Mouse (Mus musculus) myocyte (in vitro differentiated cells): ENCODE data around the gene Lrrc3b. TPM values are rescaled to one million over a fixed set of nuclear protein-coding genes. Genes with fewer than 3 reads are reported as not detected.

Experiments used
- H3K27me3 ChIP-seq: one replicate; pipeline ENCODE4 v1.6.1; 2011; ENCODE audit not compliant: control insufficient read depth, insufficient read depth, insufficient read length
- H3K36me3 ChIP-seq: one replicate; pipeline ENCODE4 v1.6.1; 2011; ENCODE audit not compliant: control insufficient read depth, insufficient read depth
- H3K4me2 ChIP-seq: one replicate; pipeline ENCODE4 v1.6.1; 2011; ENCODE audit warnings: low read depth, control low read depth
- H3K4me3 ChIP-seq: one replicate; pipeline ENCODE4 v1.5.1; 2011; ENCODE audit warnings: mild to moderate bottlenecking, control low read depth, moderate library complexity
- H3K79me2 ChIP-seq: one replicate; pipeline ENCODE4 v1.6.1; 2011; ENCODE audit not compliant: control insufficient read depth, insufficient read depth
- H3ac ChIP-seq: one replicate; pipeline ENCODE4 v1.6.1; 2011; ENCODE audit not compliant: control insufficient read depth, insufficient read length
- CEBPB ChIP-seq: IDR thresholded peaks from 2 replicates; pipeline ENCODE4 v1.6.1; 2011; ENCODE audit warnings: mild to moderate bottlenecking, moderate library complexity; ENCODE audit not compliant: poor library complexity, insufficient read depth, severe bottlenecking
- E2F4 ChIP-seq: IDR thresholded peaks from one replicate; pipeline ENCODE4 v1.6.1; 2011; ENCODE audit warnings: mild to moderate bottlenecking, control low read depth, moderate library complexity; ENCODE audit not compliant: insufficient read depth
- MAX ChIP-seq: IDR thresholded peaks from one replicate; pipeline ENCODE4 v1.6.1; 2011; ENCODE audit warnings: low read depth, mild to moderate bottlenecking, control low read depth
- MYOD1 ChIP-seq, 3 experiments: IDR thresholded peaks; one replicate each; pipeline ENCODE4 v1.6.1; 2011; ENCODE audit warnings: control low read depth in 2 of 3, low read depth in 2 of 3, mild to moderate bottlenecking in 2 of 3, moderate library complexity in 1 of 3; ENCODE audit not compliant: insufficient read length in 2 of 3, control insufficient read depth in 1 of 3
- MYOG ChIP-seq, 3 experiments: IDR thresholded peaks; one replicate each; pipeline ENCODE4 v1.6.1; 2011; ENCODE audit warnings: control low read depth in 2 of 3, low read depth in 2 of 3, mild to moderate bottlenecking in 2 of 3; ENCODE audit not compliant: insufficient read length in 2 of 3, control insufficient read depth in 1 of 3, insufficient read depth in 1 of 3
- POLR2A ChIP-seq: IDR thresholded peaks from one replicate; pipeline ENCODE4 v1.6.1; 2011; ENCODE audit warnings: low read depth, mild to moderate bottlenecking, control low read depth, moderate library complexity; ENCODE audit not compliant: insufficient read length
- POLR2AphosphoS2 ChIP-seq: IDR thresholded peaks from one replicate; pipeline ENCODE4 v1.6.1; 2011; ENCODE audit warnings: low read depth, control low read depth; ENCODE audit not compliant: insufficient read length
- REST ChIP-seq: IDR thresholded peaks from one replicate; pipeline ENCODE4 v1.6.1; 2011; ENCODE audit warnings: mild to moderate bottlenecking, control low read depth, moderate library complexity; ENCODE audit not compliant: insufficient read depth, insufficient read length
- SRF ChIP-seq: IDR thresholded peaks from one replicate; pipeline ENCODE4 v1.6.1; 2011; ENCODE audit warnings: low read depth; ENCODE audit not compliant: control insufficient read depth, insufficient read length
- TCF12 ChIP-seq: IDR thresholded peaks from one replicate; pipeline ENCODE4 v1.6.1; 2011; ENCODE audit warnings: mild to moderate bottlenecking, control low read depth; ENCODE audit not compliant: poor library complexity, insufficient read depth, severe bottlenecking
- TCF3 ChIP-seq: IDR thresholded peaks from one replicate; pipeline ENCODE4 v1.6.1; 2011; ENCODE audit warnings: low read depth, control low read depth; ENCODE audit not compliant: insufficient read length
- USF1 ChIP-seq: IDR thresholded peaks from one replicate; pipeline ENCODE4 v1.6.1; 2011; ENCODE audit warnings: low read depth, mild to moderate bottlenecking, control low read depth, moderate library complexity
- polyA plus RNA-seq: library from polyadenylated mRNA; unstranded; fragments of >200 nt; fragmentation: generic; extraction: Trizol; gene quantifications from one replicate; pipeline ENCODE4 v1.2.1, GENCODE M21; 2012; ENCODE audit warnings: missing spikeins

Lrrc3b gene
- polyA plus RNA-seq, 1 experiment: not detected

DNA sequence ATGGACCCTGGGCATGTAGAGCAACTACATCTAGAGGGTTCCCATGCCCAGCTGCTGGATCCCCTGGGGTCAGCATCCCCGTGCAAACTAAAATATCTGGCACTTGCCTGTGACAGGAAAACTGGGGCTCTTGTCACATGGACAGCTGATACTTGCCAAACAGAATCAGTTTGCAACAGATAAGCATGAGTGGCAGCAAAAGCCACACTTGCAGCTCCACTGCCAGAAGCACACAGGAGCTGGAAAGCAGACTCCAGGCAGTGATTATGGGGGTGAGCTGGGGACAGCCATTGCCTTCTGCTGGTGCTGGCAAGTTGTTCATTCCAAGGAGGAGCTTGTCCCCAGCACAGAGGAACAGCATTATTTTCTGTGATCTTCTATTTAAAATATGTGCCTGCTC, 65.8 kb downstream of the Lrrc3b start:
- no peaks in the 10 kb centered on the region for H3K36me3 ChIP-seq
- TF ChIP-seq TCF12 (no peak), REST (no peak), E2F4 (no peak), MYOG (IDR thresholded peaks at IDR 0.05; ENCODE audit: control insufficient read depth in 1 of 3, insufficient read depth in 1 of 3, insufficient read length in 2 of 3, low read depth in 2 of 3) (no peak), MAX (no peak), CEBPB (no peak), USF1 (no peak), MYOD1 (IDR thresholded peaks at IDR 0.05; ENCODE audit: control insufficient read depth in 1 of 3, insufficient read length in 2 of 3, low read depth in 2 of 3) (no peak), SRF (no peak), POLR2A (no peak), POLR2AphosphoS2 (no peak), TCF3 (no peak)
- H3K27me3 ChIP-seq: no peaks in the 10 kb centered on the region
- no peaks in the 10 kb centered on the region for H3K79me2 ChIP-seq
- no peak overlapping the region for H3K4me2 ChIP-seq
- H3K4me3 ChIP-seq: no peak overlapping the region
- no peak overlapping the region for H3ac ChIP-seq

DNA sequence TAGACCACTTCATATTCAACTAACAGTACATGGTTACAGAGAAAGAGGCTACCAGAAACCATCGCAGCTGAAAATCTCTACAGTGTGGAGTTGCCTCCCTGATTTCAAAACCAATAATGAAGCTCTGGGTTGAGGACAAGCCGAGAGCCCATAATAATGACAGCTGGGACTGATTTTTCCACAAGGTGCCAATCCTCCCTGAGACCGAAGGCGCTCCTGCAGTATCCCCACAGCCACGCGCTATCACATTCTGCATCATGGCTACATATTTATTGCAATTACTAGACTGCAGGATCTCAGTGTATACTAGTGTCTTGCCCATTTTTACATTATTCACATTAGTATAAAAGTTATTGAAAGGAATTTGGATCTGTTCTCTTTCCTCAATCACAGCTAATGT, 73.7 kb downstream of the Lrrc3b start:
- Histone ChIP-seq H3K79me2 (no peaks in the 10 kb centered on the region), H3K4me3 (no peak overlapping the region), H3K4me2 (no peak overlapping the region), H3K27me3 (no peaks in the 10 kb centered on the region), H3ac (no peak overlapping the region), H3K36me3 (no peaks in the 10 kb centered on the region)
- TF ChIP-seq TCF3: no peak
- TF ChIP-seq POLR2A: no peak
- TF ChIP-seq REST: no peak
- no peak for TF ChIP-seq CEBPB
- no peak for TF ChIP-seq E2F4
- no peak for TF ChIP-seq MAX
- TF ChIP-seq USF1: no peak
- TF ChIP-seq MYOG (IDR thresholded peaks at IDR 0.05; ENCODE audit: control insufficient read depth in 1 of 3, insufficient read depth in 1 of 3, insufficient read length in 2 of 3, low read depth in 2 of 3): no peak
- no peak for TF ChIP-seq TCF12
- TF ChIP-seq SRF: no peak
- no peak for TF ChIP-seq MYOD1 (IDR thresholded peaks at IDR 0.05; ENCODE audit: control insufficient read depth in 1 of 3, insufficient read length in 2 of 3, low read depth in 2 of 3)
- TF ChIP-seq POLR2AphosphoS2: no peak

DNA sequence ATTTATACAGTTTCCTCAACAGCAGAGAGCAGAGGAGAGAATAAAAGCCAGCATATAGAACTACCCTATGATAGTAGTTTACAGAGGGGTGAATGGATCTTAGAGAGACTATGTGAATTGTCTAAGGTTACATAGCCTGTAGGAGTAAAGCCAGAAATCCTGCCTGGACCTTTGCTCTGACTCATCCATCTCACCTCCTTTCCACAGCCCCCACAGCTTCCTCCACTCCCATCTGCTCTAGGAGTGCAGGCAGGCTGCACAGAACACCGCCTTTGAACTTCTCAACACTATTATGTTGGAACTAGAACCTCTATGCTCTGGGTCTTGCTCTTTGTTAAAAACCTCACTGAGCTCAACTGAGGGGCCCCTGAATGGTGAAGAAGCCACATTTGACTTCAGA, 78.9 kb downstream of the Lrrc3b start:
- H3ac ChIP-seq: no peak overlapping the region
- no peak overlapping the region for H3K4me3 ChIP-seq
- TF ChIP-seq MAX (no peak), MYOD1 (IDR thresholded peaks at IDR 0.05; ENCODE audit: control insufficient read depth in 1 of 3, insufficient read length in 2 of 3, low read depth in 2 of 3) (no peak), POLR2A (no peak), USF1 (no peak), TCF12 (no peak), REST (no peak), E2F4 (no peak), SRF (no peak), POLR2AphosphoS2 (no peak), CEBPB (no peak), MYOG (IDR thresholded peaks at IDR 0.05; ENCODE audit: control insufficient read depth in 1 of 3, insufficient read depth in 1 of 3, insufficient read length in 2 of 3, low read depth in 2 of 3) (no peak), TCF3 (no peak)
- no peaks in the 10 kb centered on the region for H3K36me3 ChIP-seq
- H3K79me2 ChIP-seq: no peaks in the 10 kb centered on the region
- no peaks in the 10 kb centered on the region for H3K27me3 ChIP-seq
- H3K4me2 ChIP-seq: no peak overlapping the region

DNA sequence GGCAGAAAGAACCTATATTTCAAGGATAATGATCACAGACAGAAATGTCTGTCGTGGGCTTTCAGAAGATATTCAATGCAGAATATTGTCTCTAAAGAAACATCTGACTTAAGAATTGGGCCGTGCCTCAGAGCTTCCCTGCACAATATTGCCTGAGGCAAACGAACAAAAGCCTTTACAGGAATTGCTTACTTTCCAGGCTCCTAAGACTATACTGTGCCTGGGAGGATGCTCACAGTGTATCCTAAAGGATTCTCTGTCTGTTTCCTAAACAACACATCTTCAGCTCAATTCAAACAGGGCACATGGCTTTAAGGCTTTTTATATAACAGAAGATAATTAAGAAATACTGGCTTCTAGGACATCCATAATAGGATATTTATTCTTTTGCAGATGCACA, 79.7 kb downstream of the Lrrc3b start:
- Histone ChIP-seq H3K79me2 (no peaks in the 10 kb centered on the region), H3K4me3 (no peak overlapping the region), H3K36me3 (no peaks in the 10 kb centered on the region), H3K27me3 (no peaks in the 10 kb centered on the region), H3ac (no peak overlapping the region), H3K4me2 (no peak overlapping the region)
- no peak for TF ChIP-seq MYOD1 (IDR thresholded peaks at IDR 0.05; ENCODE audit: control insufficient read depth in 1 of 3, insufficient read length in 2 of 3, low read depth in 2 of 3)
- TF ChIP-seq MYOG (IDR thresholded peaks at IDR 0.05; ENCODE audit: control insufficient read depth in 1 of 3, insufficient read depth in 1 of 3, insufficient read length in 2 of 3, low read depth in 2 of 3): no peak
- TF ChIP-seq USF1: no peak
- TF ChIP-seq MAX: no peak
- no peak for TF ChIP-seq TCF12
- TF ChIP-seq POLR2AphosphoS2: no peak
- TF ChIP-seq POLR2A: no peak
- no peak for TF ChIP-seq E2F4
- TF ChIP-seq REST: no peak
- TF ChIP-seq SRF: no peak
- no peak for TF ChIP-seq TCF3
- no peak for TF ChIP-seq CEBPB

DNA sequence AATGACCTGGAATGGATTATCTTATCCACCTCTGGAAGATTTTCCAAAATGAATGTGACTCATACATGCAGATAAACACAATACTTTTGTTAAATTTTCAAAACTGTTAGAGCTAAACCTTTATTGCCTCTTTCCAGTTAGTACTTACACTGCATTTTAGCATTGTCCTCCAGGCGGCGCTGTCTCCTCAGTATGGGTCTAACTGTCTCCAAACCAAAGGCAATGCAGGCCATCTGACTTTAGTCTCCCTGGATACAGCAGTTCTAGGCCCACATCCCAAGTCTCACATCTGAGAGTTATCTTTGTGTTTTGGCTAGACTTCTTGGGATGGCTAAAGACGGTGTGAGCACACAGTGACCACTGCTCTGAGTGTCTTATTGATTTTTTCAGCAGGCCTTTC, 83.3 kb downstream of the Lrrc3b start:
- Histone ChIP-seq H3K36me3 (no peaks in the 10 kb centered on the region), H3K4me3 (no peak overlapping the region), H3K79me2 (no peaks in the 10 kb centered on the region), H3K27me3 (no peaks in the 10 kb centered on the region), H3ac (no peak overlapping the region), H3K4me2 (no peak overlapping the region)
- TF ChIP-seq TCF12: no peak
- TF ChIP-seq REST: no peak
- no peak for TF ChIP-seq TCF3
- no peak for TF ChIP-seq POLR2AphosphoS2
- no peak for TF ChIP-seq SRF
